Mouse (Mus musculus) hematopoietic stem cell, adult 5-6 weeks (primary cell): ENCODE measurements around the gene Btbd10. TPM values are rescaled to one million over a fixed set of nuclear protein-coding genes. Genes with fewer than 3 reads are reported as not detected.
A peak's percentile ranks its signal among the peaks of the same experiment; 100 is the strongest.

Source experiments
- ATAC-seq, 2 experiments: fragments of 125-278 bp in 1 of 2; replicated peaks in 1 of 2; 2 replicates each; pipeline ENCODE4 v1.8.0; 2016 to 2017; ENCODE audit warnings: inconsistent platforms in 2 of 2, mild to moderate bottlenecking in 2 of 2, moderate number of reproducible peaks in 2 of 2, low read depth in 1 of 2, moderate TSS enrichment in 1 of 2; ENCODE audit not compliant: low FRiP score in 2 of 2, poor library complexity in 2 of 2, severe bottlenecking in 2 of 2, insufficient read depth in 1 of 2, low TSS enrichment in 1 of 2
- total RNA-seq: library from RNA; stranded (forward); fragments of 172-1452, 232-1000 nt; gene quantifications from 2 replicates; pipeline ENCODE4 v1.2.3, GENCODE M21; 2017

Gene Btbd10
- 27.8 and 31.7 TPM in 2 replicates for total RNA-seq

- peak; percentile 96 for ATAC-seq
Observed at GRCm38 (mm10) chr7:113368746-113369619, at the start of gene Btbd10. Gene Btbd10 (minus strand): TSS chr7:113369392.

- no peak for ATAC-seq
Observed at GRCm38 (mm10) chr7:113416536-113416935, 47.3 kb upstream of the Btbd10 start.

GRCm38 (mm10) chr7:113415256-113415655 is 46.1 kb upstream of the Btbd10 start:
- ATAC-seq = no peak

- ATAC-seq = no peak
Observed at GRCm38 (mm10) chr7:113408712-113409111, 39.5 kb upstream of the Btbd10 start.

- ATAC-seq = no peak
Observed at GRCm38 (mm10) chr7:113398083-113398482, 28.9 kb upstream of the Btbd10 start.

GRCm38 (mm10) chr7:113396661-113397060 is 27.5 kb upstream of the Btbd10 start:
- ATAC-seq = no peak

- no peak for ATAC-seq
Observed at GRCm38 (mm10) chr7:113391619-113392018, 22.4 kb upstream of the Btbd10 start.

GRCm38 (mm10) chr7:113388470-113388869 is 19.3 kb upstream of the Btbd10 start, which contains the start of gene Pth:
Gene Pth (minus strand): TSS chr7:113388570.
- no peak for ATAC-seq

GRCm38 (mm10) chr7:113377875-113378658 is 8.9 kb upstream of the Btbd10 start:
- ATAC-seq = peak; percentile 98 to 99

- ATAC-seq = no peak
Observed at GRCm38 (mm10) chr7:113372682-113373081, 3.5 kb upstream of the Btbd10 start.

GRCm38 (mm10) chr7:113369620-113370340 is 588 bp upstream of the Btbd10 start:
- ATAC-seq = peak; percentile 43 to 57

- ATAC-seq = no peak
Observed at GRCm38 (mm10) chr7:113367440-113367839, 1.8 kb downstream of the Btbd10 start.

GRCm38 (mm10) chr7:113349089-113349488 is 20.1 kb downstream of the Btbd10 start:
- ATAC-seq = no peak

GRCm38 (mm10) chr7:113347694-113348093 is 21.5 kb downstream of the Btbd10 start:
- ATAC-seq = no peak

- no peak for ATAC-seq
Observed at GRCm38 (mm10) chr7:113347271-113347670, 21.9 kb downstream of the Btbd10 start.

GRCm38 (mm10) chr7:113335250-113335649 is 33.9 kb downstream of the Btbd10 start:
- ATAC-seq = no peak

GRCm38 (mm10) chr7:113334036-113334435 is 35.2 kb downstream of the Btbd10 start:
- no peak for ATAC-seq

GRCm38 (mm10) chr7:113320128-113320527 is 49.1 kb downstream of the Btbd10 start:
- no peak for ATAC-seq
